Comparison of ENCODE assay signal across 19 mouse cellular contexts in the genomic region with DNA sequence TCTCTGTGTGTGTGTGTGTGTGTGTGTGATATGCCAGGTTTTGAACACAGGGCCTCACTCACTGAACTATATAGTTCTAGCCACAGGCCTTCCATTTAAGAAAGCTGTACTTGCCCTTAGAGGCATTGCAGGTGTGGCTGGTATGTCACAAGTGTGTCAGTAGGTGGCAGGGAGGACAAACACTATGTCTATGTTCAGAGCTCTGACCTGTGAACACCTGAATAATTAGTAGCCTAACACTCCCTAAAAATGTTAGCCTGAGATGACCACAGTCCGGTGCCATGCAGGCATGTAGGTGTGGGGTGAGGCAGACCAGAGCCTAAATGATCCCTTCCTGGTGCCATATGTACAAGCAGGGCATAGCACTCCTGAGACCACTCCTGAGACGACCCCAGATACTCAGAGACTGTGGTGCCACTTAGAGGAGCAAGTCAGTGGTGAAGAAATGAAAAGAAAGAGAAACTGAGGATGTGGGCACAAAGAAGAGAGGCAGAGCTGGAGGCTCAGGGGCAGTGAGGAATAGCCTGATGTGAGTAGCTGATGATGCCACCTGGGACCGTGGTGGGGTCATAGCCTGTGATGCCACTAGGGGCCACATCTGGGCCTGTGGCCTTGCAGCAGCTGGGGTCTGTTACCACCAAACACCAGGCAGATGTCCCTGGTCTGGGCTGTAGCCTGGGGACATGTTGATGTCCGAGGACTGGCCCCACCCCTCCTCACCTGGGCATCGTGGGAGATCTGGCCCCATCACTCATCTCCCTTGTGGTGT. TPM values are rescaled to one million over a fixed set of nuclear protein-coding genes. Genes with fewer than 3 reads are reported as not detected.
A peak's percentile ranks its signal among the peaks of the same experiment; 100 is the strongest.
DNase-seq lines count a peak whose midpoint lies in the region; ATAC-seq lines count a peak whose summit lies in the region.
"Had no signal": no experiment of that assay in that cellular context is flagged by ENCODE, and none has a peak within 500 bp of the region (broad histone marks: within the 10 kb centered on the region; RNA-seq: fewer than 3 reads in every experiment).

No protein-coding gene starts in this region.

- no peaks in the 10 kb centered on the region for H3K36me3 ChIP-seq in limb, embryonic 13.5 days
- no peaks in the 10 kb centered on the region for H3K36me3 ChIP-seq in limb, embryonic 10.5 days
- H3K36me3 ChIP-seq in neural tube, embryonic 12.5 days = no peaks in the 10 kb centered on the region
- H3K36me3 ChIP-seq: heart, embryonic 13.5 days; hindbrain, embryonic 12.5 days; liver, embryonic 15.5 days had no signal

- no peaks in the 10 kb centered on the region for H3K4me1 ChIP-seq in limb, embryonic 13.5 days
- H3K4me1 ChIP-seq in limb, embryonic 10.5 days = no peaks in the 10 kb centered on the region
- H3K4me1 ChIP-seq in neural tube, embryonic 12.5 days = no peaks in the 10 kb centered on the region
- H3K4me1 ChIP-seq: hindbrain, embryonic 12.5 days had no signal

- H3K4me3 ChIP-seq in limb, embryonic 13.5 days = no peak overlapping the region
- no peak overlapping the region for H3K4me3 ChIP-seq in limb, embryonic 10.5 days
- H3K4me3 ChIP-seq in neural tube, embryonic 12.5 days = no peak overlapping the region
- H3K4me3 ChIP-seq: forebrain, embryonic 13.5 days; heart, embryonic 13.5 days; hindbrain, embryonic 12.5 days; liver, embryonic 15.5 days had no signal

- H3K27me3 ChIP-seq in limb, embryonic 13.5 days = no peaks in the 10 kb centered on the region
- no peaks in the 10 kb centered on the region for H3K27me3 ChIP-seq in limb, embryonic 10.5 days (ENCODE audit: low read depth, poor library complexity, severe bottlenecking)
- H3K27me3 ChIP-seq in neural tube, embryonic 12.5 days (replicated peaks) = no peaks in the 10 kb centered on the region
- H3K27me3 ChIP-seq: forebrain, embryonic 13.5 days; heart, embryonic 13.5 days; hindbrain, embryonic 12.5 days; liver, embryonic 15.5 days had no signal

- no peak overlapping the region for H3K4me2 ChIP-seq in limb, embryonic 13.5 days (replicated peaks)
- H3K4me2 ChIP-seq in neural tube, embryonic 12.5 days (replicated peaks) = no peak overlapping the region
- H3K4me2 ChIP-seq: forebrain, embryonic 13.5 days; heart, embryonic 13.5 days; hindbrain, embryonic 12.5 days; liver, embryonic 15.5 days had no signal

- 0 out of 2 replicates have a peak overlapping the region, but pooled peaks have one; percentile 4 for H3K9ac ChIP-seq in limb, embryonic 13.5 days
- H3K9ac ChIP-seq in neural tube, embryonic 12.5 days = no peak overlapping the region
- H3K9ac ChIP-seq: forebrain, embryonic 13.5 days; heart, embryonic 13.5 days; hindbrain, embryonic 12.5 days; liver, embryonic 15.5 days had no signal

- DNase-seq in heart, adult 11 months = peak; percentile 81
- DNase-seq in heart, postnatal 4 days = no peak
- DNase-seq in limb, embryonic 10.5 days (ENCODE audit: low spot score) = no peak
- DNase-seq in neural tube, embryonic 10.5 days (ENCODE audit: extremely low spot score, low spot score) = no peak
- no peak for DNase-seq in cerebellum, postnatal 10 days
- DNase-seq: cerebellum, adult 11-12 months; cerebellum, postnatal 14 days; heart, postnatal 14 days; kidney, adult 11 months; layer of hippocampus, adult 9-11 months; liver; lung, postnatal 10 days had no signal

- no peaks in the 10 kb centered on the region for H3K9me3 ChIP-seq in limb, embryonic 13.5 days
- H3K9me3 ChIP-seq in limb, embryonic 10.5 days (replicated peaks) = no peaks in the 10 kb centered on the region
- no peaks in the 10 kb centered on the region for H3K9me3 ChIP-seq in neural tube, embryonic 12.5 days
- H3K9me3 ChIP-seq: forebrain, embryonic 13.5 days; heart, embryonic 13.5 days; hindbrain, embryonic 12.5 days; liver, embryonic 15.5 days had no signal

- no peak for ATAC-seq in limb, embryonic 13.5 days (ENCODE audit: low FRiP score, low read depth)
- 0 out of 2 replicates have a peak, but pooled peaks have one; percentile 33 for ATAC-seq in neural tube, embryonic 12.5 days (ENCODE audit: low FRiP score, low read depth)
- ATAC-seq: forebrain, embryonic 13.5 days; midbrain, embryonic 16.5 days had no signal

- WGBS in limb, embryonic 13.5 days = 74% methylated on average over 5 of the region's 5 CpGs
- WGBS in limb, embryonic 10.5 days = 76% methylated on average over 5 of the region's 5 CpGs
- 76% methylated on average over 5 of the region's 5 CpGs for WGBS in neural tube, embryonic 12.5 days

- H3K27ac ChIP-seq in limb, embryonic 13.5 days = no peak overlapping the region
- no peak overlapping the region for H3K27ac ChIP-seq in limb, embryonic 10.5 days
- H3K27ac ChIP-seq in neural tube, embryonic 12.5 days = no peak overlapping the region
- H3K27ac ChIP-seq: forebrain, embryonic 13.5 days; heart, embryonic 13.5 days; hindbrain, embryonic 12.5 days; liver, embryonic 15.5 days had no signal

RNA-seq across cellular contexts. Expression of a gene that starts 11.3 kb away (rescaled TPM):
- total RNA-seq in heart, postnatal 4 days (2021) = 10 to 100 TPM; 32.9 to 37.7 TPM
- polyA plus RNA-seq in limb, embryonic 13.5 days (2015; fragmentation: Nextera tagmentation; extraction: Ambion mirVana) = 85.8 and 92.3 TPM in 2 replicates
- polyA plus RNA-seq in limb, embryonic 10.5 days (2016; fragmentation: Nextera tagmentation; extraction: Ambion mirVana) = 84.5 and 95.8 TPM in 2 replicates
- polyA plus RNA-seq in neural tube, embryonic 12.5 days (2016; fragmentation: Nextera tagmentation; extraction: Ambion mirVana) = 108 and 113 TPM in 2 replicates
